Mouse (Mus musculus) embryo, embryonic 11 days (tissue): ENCODE measurements around the gene Gpank1.

Experiments
- DNase-seq: peaks from one replicate; pipeline ENCODE4 v3.0.0-alpha.2; 2015

Gpank1 gene

GRCm38 (mm10) chr17:35162121-35162520 lies 40.9 kb downstream of the Gpank1 start:
- no peak for DNase-seq

DNA sequence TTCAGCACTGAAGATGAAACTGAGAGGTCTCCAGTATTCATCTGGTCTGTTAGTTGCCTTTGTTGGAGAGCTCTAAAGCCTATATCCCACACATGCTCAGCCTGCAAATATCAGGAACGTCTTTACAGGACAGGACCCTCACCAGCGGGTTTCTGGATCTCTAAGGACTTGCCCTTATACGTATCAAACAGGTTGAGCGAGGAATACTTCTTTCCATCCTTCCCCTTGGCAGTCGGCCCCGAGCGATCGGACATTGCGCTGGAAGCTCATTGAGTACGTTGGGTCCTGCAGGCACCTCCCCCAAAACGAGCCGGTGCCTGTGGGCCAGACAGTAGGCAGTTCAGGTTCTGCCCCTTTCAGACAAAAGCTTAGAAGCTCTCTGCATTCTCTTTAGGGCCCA lies 41.5 kb downstream of the Gpank1 start:
- no peak for DNase-seq

- DNase-seq, result no peak
Observed at GRCm38 (mm10) chr17:35163326-35164081, 42.2 kb downstream of the Gpank1 start.

DNA sequence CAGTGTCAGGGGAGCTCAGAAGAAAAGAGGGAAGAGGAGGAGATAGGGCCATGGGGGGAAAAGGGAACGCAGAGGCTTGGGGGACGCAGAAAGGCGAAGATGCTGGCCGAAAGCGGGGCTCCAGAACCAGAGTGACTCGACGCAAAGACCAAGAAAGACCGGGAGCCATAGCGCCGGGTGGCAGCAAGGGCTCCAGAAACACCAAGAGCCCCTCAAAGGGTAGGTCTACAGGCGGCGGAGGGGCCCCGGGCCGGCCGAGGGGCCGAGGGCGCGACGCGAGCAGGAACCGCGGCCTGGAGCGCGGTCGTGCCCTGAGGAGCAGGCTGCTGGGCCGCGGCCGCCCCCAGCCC lies 42.9 kb downstream of the Gpank1 start:
- no peak for DNase-seq

DNA sequence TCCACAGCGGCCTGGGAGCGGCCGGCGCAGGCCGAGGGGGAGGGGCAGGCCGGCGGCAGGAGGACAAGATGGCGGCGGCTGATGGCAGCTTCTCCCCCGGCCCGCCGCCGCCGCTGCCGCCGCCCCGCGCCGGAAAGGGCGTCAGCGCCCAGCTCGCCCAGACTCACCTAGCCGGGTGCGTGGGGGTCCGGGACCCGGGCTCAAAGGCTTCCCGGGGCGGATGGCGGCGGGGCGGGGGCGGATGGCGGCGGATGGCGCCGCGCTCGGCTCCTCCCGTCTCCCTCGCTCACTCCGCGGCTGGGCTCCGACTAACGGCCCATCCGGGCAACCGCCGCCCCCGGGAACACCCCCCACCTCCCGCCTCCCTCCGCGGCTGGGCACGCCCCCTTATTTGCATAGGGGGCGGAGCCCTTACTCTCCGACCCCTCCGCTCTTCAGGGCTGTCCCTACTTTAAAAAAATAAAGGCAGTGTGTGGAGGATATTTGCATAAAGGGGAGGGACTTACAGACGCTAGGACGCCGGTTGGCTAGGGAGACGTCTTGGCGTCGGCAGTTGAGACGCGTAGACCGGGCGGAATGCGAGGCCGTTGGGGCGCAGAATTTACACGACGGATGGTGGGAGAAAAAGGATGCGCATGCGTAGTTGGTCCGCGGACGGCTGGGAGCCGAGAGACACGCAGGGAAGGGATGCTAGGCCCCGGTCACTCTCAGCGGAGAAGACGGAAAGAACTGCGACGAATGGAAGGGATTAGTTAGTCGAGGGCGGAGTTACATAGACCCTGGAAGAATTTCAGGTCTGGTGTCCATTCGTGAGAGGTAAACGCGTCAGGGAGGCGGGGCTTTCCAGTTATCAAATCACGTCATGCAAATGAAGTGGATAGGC lies 43.6 kb downstream of the Gpank1 start, which contains the start of gene Prrc2a:
Gene Prrc2a, minus strand, starts transcription at position 330 of the 883 bp plus-strand sequence.
- peak; percentile 99 for DNase-seq

DNA sequence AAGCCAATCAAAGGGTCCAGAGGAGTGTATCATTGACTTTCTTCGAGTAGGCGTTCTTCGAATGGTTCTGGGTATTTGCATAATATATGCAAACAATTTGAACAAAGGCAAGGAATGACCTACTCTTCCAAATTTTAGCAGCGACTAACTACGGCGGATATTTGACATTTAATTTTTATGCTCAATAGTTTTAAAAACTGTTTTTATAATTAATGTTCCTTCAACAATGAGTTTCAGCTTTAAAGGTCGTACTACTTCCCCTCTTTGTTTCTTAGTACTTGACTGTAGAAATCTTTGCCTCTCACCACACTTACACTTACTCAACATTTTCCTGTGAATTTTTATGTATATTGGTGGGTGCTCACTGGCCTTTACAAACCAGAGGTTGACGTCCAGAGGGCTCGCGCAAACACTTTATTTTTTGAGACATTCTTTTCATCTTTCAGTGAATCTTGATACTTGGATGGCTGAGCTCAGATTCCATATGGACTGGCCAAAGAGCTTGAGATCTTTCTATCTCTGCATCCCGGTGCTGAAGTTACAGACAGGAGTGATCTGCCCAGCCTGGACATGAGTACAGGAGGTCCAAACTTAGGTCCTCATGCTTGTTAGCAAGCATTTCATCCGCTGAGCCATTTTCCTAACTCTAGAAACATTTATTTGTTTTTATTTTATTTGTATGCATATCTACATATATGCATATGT lies 44.3 kb downstream of the Gpank1 start:
- DNase-seq, result peak; percentile 31

DNA sequence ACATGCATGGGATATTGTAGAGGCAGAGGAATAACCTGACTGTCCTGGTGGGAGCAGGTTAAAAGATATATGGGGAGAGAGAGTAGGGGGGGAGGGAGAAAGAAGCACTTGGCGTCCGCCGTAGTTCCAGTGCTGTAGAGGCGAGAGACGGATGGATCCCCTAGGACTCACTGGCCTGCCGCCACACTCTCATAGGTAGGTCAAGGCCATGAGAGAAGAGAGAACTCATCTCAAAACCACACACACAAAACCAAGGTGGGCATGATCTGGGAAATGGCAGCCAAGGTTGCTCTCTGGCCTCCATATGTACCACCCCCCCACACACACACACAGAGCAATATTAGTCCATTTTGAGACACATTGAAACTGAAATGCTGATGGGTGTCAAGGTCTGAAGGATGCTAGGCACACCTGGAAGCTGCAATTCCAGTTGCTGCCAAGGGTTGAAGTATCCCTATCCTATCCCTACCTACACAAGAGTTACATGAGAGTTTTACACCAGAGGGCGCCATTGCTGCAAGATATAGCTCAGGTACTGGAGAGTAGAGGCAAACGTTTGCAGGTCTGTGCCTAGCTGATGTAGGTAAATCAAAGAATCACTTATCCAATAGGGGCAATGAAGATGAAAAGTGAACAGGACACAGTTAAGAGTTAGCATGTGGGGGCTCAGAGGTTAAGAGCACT lies 45.2 kb downstream of the Gpank1 start:
- peak; percentile 81 for DNase-seq

- DNase-seq, result no peak
Observed at GRCm38 (mm10) chr17:35167794-35168193, 46.5 kb downstream of the Gpank1 start.

- peak; percentile 87 for DNase-seq
Observed at GRCm38 (mm10) chr17:35168541-35169207, 47.4 kb downstream of the Gpank1 start.

DNA sequence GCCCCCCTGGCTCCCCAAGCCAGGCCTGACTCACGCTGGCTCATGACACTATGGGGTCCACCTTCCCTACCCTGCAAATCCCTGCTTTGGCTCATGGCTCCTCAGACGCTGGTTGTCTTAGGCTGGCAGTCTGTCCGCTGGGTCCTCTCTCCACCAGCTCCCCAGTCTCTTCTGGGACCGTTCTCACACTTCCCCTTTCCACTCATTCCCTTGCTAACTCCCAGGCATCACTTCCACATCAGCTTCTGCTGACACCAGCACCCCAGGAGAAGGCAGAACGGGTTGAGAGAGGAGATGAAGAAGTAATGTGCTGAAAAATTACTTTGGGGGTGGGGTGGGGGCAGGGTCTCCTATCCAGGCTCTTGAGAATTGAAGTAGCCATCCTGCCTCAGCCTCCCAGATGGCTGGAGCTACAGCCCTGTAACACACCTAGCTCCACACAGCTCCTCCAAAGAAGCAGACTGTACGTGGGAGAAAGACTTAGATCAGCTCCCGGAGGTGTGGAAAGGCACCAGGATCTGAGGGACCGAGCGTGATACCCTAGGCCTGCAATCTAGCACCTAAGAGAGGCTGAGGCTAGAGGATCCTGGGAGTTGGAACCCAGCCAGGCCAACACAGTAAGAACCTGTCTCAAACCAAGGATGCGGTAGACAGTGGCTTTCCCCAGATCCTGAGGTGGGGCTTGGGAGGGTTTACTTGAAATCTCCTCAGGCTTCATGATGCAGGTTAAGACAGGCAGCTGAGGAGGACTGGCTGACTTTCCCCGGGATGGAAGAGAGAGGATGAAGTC lies 51.4 kb downstream of the Gpank1 start:
- no peak for DNase-seq

DNA sequence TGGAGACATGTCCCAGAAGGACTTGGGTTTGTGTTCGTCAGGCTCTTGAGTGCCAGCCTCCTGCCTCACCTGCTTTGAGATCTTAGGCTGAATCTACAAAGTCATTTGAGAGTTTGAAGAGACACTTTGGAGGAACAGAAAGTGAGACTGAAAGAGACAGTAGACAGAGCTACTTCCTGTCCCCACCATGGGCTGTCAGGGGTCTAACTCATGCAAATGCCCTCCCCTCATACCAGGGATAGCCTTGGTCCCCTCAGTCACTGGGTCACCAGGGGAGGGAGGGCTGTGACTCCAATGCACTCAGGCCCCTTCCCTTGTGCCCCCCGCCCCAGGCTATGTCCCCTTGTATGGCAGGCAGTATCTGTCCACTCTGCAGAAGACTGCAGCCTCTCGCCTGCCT lies 52.1 kb downstream of the Gpank1 start:
- DNase-seq, result no peak
